Mouse (Mus musculus): ENCODE measurements around the gene Zfp639. TPM values are rescaled to one million over a fixed set of nuclear protein-coding genes. Genes with fewer than 3 reads are reported as not detected.

Zfp639 gene
- polyA plus RNA-seq, 1 experiment, result 15.3 TPM

- H3K4me3 ChIP-seq (ENCODE audit: insufficient read depth, poor library complexity, severe bottlenecking), result no peak overlapping the region
- TF ChIP-seq FOSL1 (IDR thresholded peaks at IDR 0.05; ENCODE audit: insufficient read depth, low read length, poor library complexity, severe bottlenecking) (no peak), MYOD1 (IDR thresholded peaks at IDR 0.05; ENCODE audit: control insufficient read depth, insufficient read length, low read depth) (no peak), CEBPB (IDR thresholded peaks at IDR 0.05; ENCODE audit: low read depth) (no peak), CTCF (IDR thresholded peaks at IDR 0.05; ENCODE audit: control insufficient read depth, insufficient read depth, insufficient read length) (no peak), USF1 (IDR thresholded peaks at IDR 0.05; ENCODE audit: low read depth) (no peak), MAX (IDR thresholded peaks at IDR 0.05) (no peak), MYOG (IDR thresholded peaks at IDR 0.05; ENCODE audit: control insufficient read depth, extremely low read depth, insufficient read length) (no peak)
- H3K79me3 ChIP-seq (ENCODE audit: low read depth), result no peaks in the 10 kb centered on the region
- H3ac ChIP-seq (ENCODE audit: control insufficient read depth, insufficient read length, low read depth), result no peak overlapping the region
- H3K79me2 ChIP-seq (ENCODE audit: control insufficient read depth, insufficient read depth), result no peaks in the 10 kb centered on the region
- H3K36me3 ChIP-seq (ENCODE audit: control insufficient read depth, insufficient read depth), result no peaks in the 10 kb centered on the region
- H3K27me3 ChIP-seq (ENCODE audit: control insufficient read depth, insufficient read depth, insufficient read length), result no peaks in the 10 kb centered on the region
Observed at GRCm38 (mm10) chr3:32472191-32472900, 37.7 kb upstream of the Zfp639 start.

- Histone ChIP-seq H3K36me3 (ENCODE audit: control insufficient read depth, insufficient read depth) (no peaks in the 10 kb centered on the region), H3K4me3 (ENCODE audit: insufficient read depth, poor library complexity, severe bottlenecking) (no peak overlapping the region), H3K79me3 (ENCODE audit: low read depth) (no peaks in the 10 kb centered on the region), H3K79me2 (ENCODE audit: control insufficient read depth, insufficient read depth) (no peaks in the 10 kb centered on the region), H3ac (ENCODE audit: control insufficient read depth, insufficient read length, low read depth) (no peak overlapping the region), H3K27me3 (ENCODE audit: control insufficient read depth, insufficient read depth, insufficient read length) (no peaks in the 10 kb centered on the region)
- TF ChIP-seq FOSL1 (IDR thresholded peaks at IDR 0.05; ENCODE audit: insufficient read depth, low read length, poor library complexity, severe bottlenecking), result no peak
- TF ChIP-seq MYOG (IDR thresholded peaks at IDR 0.05; ENCODE audit: control insufficient read depth, extremely low read depth, insufficient read length), result no peak
- TF ChIP-seq CEBPB (IDR thresholded peaks at IDR 0.05; ENCODE audit: low read depth), result no peak
- no peak for TF ChIP-seq MYOD1 (IDR thresholded peaks at IDR 0.05; ENCODE audit: control insufficient read depth, insufficient read length, low read depth)
- no peak for TF ChIP-seq MAX (IDR thresholded peaks at IDR 0.05)
- no peak for TF ChIP-seq CTCF (IDR thresholded peaks at IDR 0.05; ENCODE audit: control insufficient read depth, insufficient read depth, insufficient read length)
- TF ChIP-seq USF1 (IDR thresholded peaks at IDR 0.05; ENCODE audit: low read depth), result no peak
Observed at GRCm38 (mm10) chr3:32473184-32473583, 36.9 kb upstream of the Zfp639 start.

GRCm38 (mm10) chr3:32479961-32480360 is 30.1 kb upstream of the Zfp639 start:
- Histone ChIP-seq H3K27me3 (ENCODE audit: control insufficient read depth, insufficient read depth, insufficient read length) (no peaks in the 10 kb centered on the region), H3ac (ENCODE audit: control insufficient read depth, insufficient read length, low read depth) (no peak overlapping the region), H3K36me3 (ENCODE audit: control insufficient read depth, insufficient read depth) (no peaks in the 10 kb centered on the region), H3K4me3 (ENCODE audit: insufficient read depth, poor library complexity, severe bottlenecking) (no peak overlapping the region), H3K79me3 (ENCODE audit: low read depth) (no peaks in the 10 kb centered on the region), H3K79me2 (ENCODE audit: control insufficient read depth, insufficient read depth) (no peaks in the 10 kb centered on the region)
- no peak for TF ChIP-seq MYOG (IDR thresholded peaks at IDR 0.05; ENCODE audit: control insufficient read depth, extremely low read depth, insufficient read length)
- no peak for TF ChIP-seq USF1 (IDR thresholded peaks at IDR 0.05; ENCODE audit: low read depth)
- TF ChIP-seq MYOD1 (IDR thresholded peaks at IDR 0.05; ENCODE audit: control insufficient read depth, insufficient read length, low read depth), result no peak
- TF ChIP-seq CTCF (IDR thresholded peaks at IDR 0.05; ENCODE audit: control insufficient read depth, insufficient read depth, insufficient read length), result no peak
- TF ChIP-seq FOSL1 (IDR thresholded peaks at IDR 0.05; ENCODE audit: insufficient read depth, low read length, poor library complexity, severe bottlenecking), result no peak
- no peak for TF ChIP-seq CEBPB (IDR thresholded peaks at IDR 0.05; ENCODE audit: low read depth)
- TF ChIP-seq MAX (IDR thresholded peaks at IDR 0.05), result no peak

GRCm38 (mm10) chr3:32483035-32483434 is 27.0 kb upstream of the Zfp639 start:
- Histone ChIP-seq H3K4me3 (ENCODE audit: insufficient read depth, poor library complexity, severe bottlenecking) (no peak overlapping the region), H3K79me3 (ENCODE audit: low read depth) (no peaks in the 10 kb centered on the region), H3K79me2 (ENCODE audit: control insufficient read depth, insufficient read depth) (no peaks in the 10 kb centered on the region), H3ac (ENCODE audit: control insufficient read depth, insufficient read length, low read depth) (no peak overlapping the region), H3K36me3 (ENCODE audit: control insufficient read depth, insufficient read depth) (no peaks in the 10 kb centered on the region), H3K27me3 (ENCODE audit: control insufficient read depth, insufficient read depth, insufficient read length) (no peaks in the 10 kb centered on the region)
- TF ChIP-seq USF1 (IDR thresholded peaks at IDR 0.05; ENCODE audit: low read depth), result no peak
- TF ChIP-seq MYOG (IDR thresholded peaks at IDR 0.05; ENCODE audit: control insufficient read depth, extremely low read depth, insufficient read length), result no peak
- TF ChIP-seq MYOD1 (IDR thresholded peaks at IDR 0.05; ENCODE audit: control insufficient read depth, insufficient read length, low read depth), result no peak

GRCm38 (mm10) chr3:32486543-32486942 is 23.5 kb upstream of the Zfp639 start:
- peak; percentile 46 for TF ChIP-seq MAX (IDR thresholded peaks at IDR 0.05)
- TF ChIP-seq CTCF (IDR thresholded peaks at IDR 0.05; ENCODE audit: control insufficient read depth, insufficient read depth, insufficient read length), result no peak
- TF ChIP-seq FOSL1 (IDR thresholded peaks at IDR 0.05; ENCODE audit: insufficient read depth, low read length, poor library complexity, severe bottlenecking), result no peak
- H3K36me3 ChIP-seq (ENCODE audit: control insufficient read depth, insufficient read depth), result no peaks in the 10 kb centered on the region
- no peaks in the 10 kb centered on the region for H3K27me3 ChIP-seq (ENCODE audit: control insufficient read depth, insufficient read depth, insufficient read length)
- H3K79me3 ChIP-seq (ENCODE audit: low read depth), result no peaks in the 10 kb centered on the region
- no peak overlapping the region for H3ac ChIP-seq (ENCODE audit: control insufficient read depth, insufficient read length, low read depth)
- no peaks in the 10 kb centered on the region for H3K79me2 ChIP-seq (ENCODE audit: control insufficient read depth, insufficient read depth)
- H3K4me3 ChIP-seq (ENCODE audit: insufficient read depth, poor library complexity, severe bottlenecking), result no peak overlapping the region

GRCm38 (mm10) chr3:32488172-32488571 is 21.9 kb upstream of the Zfp639 start:
- TF ChIP-seq CEBPB (IDR thresholded peaks at IDR 0.05; ENCODE audit: low read depth) (no peak), CTCF (IDR thresholded peaks at IDR 0.05; ENCODE audit: control insufficient read depth, insufficient read depth, insufficient read length) (no peak)
- Histone ChIP-seq H3ac (ENCODE audit: control insufficient read depth, insufficient read length, low read depth) (no peak overlapping the region), H3K36me3 (ENCODE audit: control insufficient read depth, insufficient read depth) (no peaks in the 10 kb centered on the region), H3K79me3 (ENCODE audit: low read depth) (no peaks in the 10 kb centered on the region), H3K27me3 (ENCODE audit: control insufficient read depth, insufficient read depth, insufficient read length) (no peaks in the 10 kb centered on the region), H3K4me3 (ENCODE audit: insufficient read depth, poor library complexity, severe bottlenecking) (no peak overlapping the region), H3K79me2 (ENCODE audit: control insufficient read depth, insufficient read depth) (no peaks in the 10 kb centered on the region)

Measured in C2C12 (cell line).